Mouse (Mus musculus): Measurements from ENCODE around the gene Gm13941.

Gene Gm13941

DNA sequence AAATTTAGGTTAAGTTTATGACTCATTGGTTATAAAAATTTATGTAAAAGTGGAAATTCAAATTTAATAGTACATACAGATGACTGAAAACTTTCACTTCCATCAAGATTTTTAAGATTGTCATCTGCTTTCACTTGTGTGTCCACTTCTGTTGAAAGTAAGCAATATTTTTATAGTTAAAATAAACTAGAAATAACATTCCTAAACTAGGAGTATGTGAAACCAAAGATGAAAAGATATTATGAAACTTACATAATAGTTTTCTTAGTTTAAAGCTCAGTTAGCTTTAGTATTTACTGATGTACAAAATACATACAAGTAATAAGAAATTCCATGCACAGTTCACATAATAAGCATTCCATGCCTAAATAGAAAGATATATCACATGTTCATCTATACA, at the start of gene Gm13941:
TSS of gene Gm13941 (minus strand) at position 101 of the 400 bp plus-strand sequence.
- no peak for DNase-seq (ENCODE audit: low read depth)

DNA sequence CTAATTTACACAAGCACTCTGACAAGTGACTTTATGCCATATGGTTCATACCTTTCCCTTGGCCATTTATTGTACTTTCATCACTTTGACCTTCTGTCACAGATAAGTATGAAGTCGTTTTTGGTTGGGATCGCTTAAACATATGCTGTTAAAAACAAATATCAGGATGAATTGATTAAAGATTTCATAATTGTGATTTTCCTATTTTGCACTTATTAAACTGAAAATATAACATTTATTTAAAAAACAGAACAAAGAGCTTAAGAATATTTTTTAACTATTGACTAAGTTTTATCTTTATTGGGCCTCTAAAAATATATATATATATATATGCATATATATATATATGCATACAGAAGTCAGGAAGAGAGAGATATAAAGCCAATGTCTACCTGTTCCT, 47.1 kb upstream of the Gm13941 start, which contains the start of gene Gm15130:
TSS of gene Gm15130 (minus strand) at position 101 of the 400 bp plus-strand sequence.
- DNase-seq (ENCODE audit: low read depth) = no peak

DNA sequence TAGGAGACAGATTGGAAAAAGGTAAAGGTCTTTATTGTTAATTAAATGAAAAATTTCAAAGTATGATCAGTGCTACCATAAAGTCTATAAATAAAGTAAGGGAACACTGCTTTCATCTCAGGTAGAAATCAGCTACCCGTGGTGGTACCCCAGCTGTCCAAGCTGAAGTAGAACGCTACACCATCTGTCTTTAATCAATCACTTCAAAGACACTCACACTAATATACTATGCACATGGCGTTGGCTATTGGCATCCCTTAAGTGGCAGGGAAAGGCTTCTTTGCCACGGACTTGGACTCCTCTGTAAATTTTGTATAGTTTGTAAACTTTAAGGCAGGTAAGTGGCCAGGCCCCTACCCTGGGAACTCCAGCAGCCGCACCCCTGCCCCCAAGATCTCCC, 30.0 kb upstream of the Gm13941 start:
- no peak for DNase-seq (ENCODE audit: low read depth)

DNA sequence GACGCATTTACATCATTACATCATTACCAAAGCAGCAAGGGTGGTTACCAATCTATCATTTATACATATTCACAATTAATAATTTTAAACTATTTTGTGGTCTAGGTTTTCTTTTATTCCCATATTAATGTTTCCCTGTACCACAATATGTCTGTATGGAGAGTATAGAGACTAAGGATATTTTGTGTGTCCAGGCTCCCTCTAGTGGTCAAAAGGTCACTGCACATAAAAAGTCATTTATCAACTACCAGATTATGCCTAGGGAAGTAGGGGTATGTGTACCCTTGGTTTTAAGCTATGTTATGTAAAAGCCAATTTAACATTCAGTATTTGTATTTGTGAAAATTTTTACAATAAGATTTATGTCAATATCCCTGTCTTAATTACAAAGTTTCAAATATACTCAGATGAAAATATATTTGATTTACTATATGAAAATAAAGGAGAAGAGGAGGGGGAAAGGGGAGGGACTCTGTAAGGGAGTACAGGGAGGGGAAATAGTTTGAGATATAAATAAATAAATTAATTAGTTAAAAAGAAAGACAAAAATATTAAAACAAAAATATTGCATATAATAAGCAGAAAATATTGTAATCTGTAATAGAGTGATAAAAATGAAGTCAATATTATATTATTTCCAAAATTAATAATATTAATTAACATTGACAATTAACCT, 47.1 kb downstream of the Gm13941 start:
- peak; percentile 57 for DNase-seq (ENCODE audit: low read depth)

Measured in 416B (cell line).